Mouse (Mus musculus): ENCODE results near the gene Eci3.

DNA sequence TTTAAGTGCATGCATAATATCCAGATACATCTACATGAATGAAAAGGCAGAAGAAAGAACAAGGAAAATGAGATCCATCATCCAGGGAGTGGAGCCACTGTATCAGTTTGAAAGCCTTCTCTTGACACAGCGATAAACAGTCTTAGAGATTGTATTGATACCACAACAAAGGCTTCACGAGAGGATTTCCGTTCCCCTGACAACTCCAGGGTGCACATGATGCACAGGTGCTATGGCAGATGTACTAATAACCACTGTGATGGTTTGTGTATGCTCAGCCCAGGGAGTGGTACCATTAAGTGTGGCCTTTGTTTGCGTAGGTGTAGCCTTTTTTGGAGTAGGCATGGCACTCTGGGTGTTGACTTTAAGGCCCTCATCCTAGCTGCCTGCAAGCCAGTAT, 6.7 kb downstream of the Eci3 start:
- TF ChIP-seq POLR2A (IDR thresholded peaks at IDR 0.05; ENCODE audit: extremely low read depth, insufficient read depth, low read length) (no peak), CTCF (IDR thresholded peaks at IDR 0.05; ENCODE audit: low read depth, low read length) (no peak)
